Mouse (Mus musculus) CH12.LX (cell line): ENCODE results near the gene Lef1. TPM values are rescaled to one million over a fixed set of nuclear protein-coding genes. Genes with fewer than 3 reads are reported as not detected.

Source experiments
- DNase-seq: peaks from one replicate; pipeline ENCODE4 v3.0.0-alpha.2; 2013; ENCODE audit errors: extremely low read depth
- H3K27ac ChIP-seq: 2 replicates; pipeline ENCODE4 v1.5.1; 2012; ENCODE audit warnings: low read depth, mild to moderate bottlenecking, control low read depth, moderate library complexity; ENCODE audit not compliant: insufficient read depth
- H3K27me3 ChIP-seq: replicated peaks from 2 replicates; pipeline ENCODE3; 2012; ENCODE audit warnings: inconsistent platforms
- H3K36me3 ChIP-seq, 2 experiments: replicated peaks in 1 of 2; 2 replicates each; pipeline versions ENCODE3 to v1.6.1; 2012; ENCODE audit warnings: inconsistent platforms in 1 of 2, low read length in 1 of 2, mild to moderate bottlenecking in 1 of 2, mixed read lengths in 1 of 2, moderate library complexity in 1 of 2; ENCODE audit not compliant: control insufficient read depth in 1 of 2, insufficient read depth in 1 of 2
- H3K4me1 ChIP-seq, 2 experiments: 2 replicates each; pipeline ENCODE4 v1.6.1; 2012; ENCODE audit warnings: inconsistent platforms in 1 of 2, moderate library complexity in 1 of 2; ENCODE audit not compliant: insufficient read depth in 2 of 2, control insufficient read depth in 1 of 2
- H3K4me2 ChIP-seq: 2 replicates; pipeline ENCODE4 v1.6.1; 2012; ENCODE audit warnings: low read depth, mild to moderate bottlenecking, control low read depth; ENCODE audit not compliant: poor library complexity, insufficient read depth, severe bottlenecking
- H3K4me3 ChIP-seq, 3 experiments: fragments of 150-350 bp in 1 of 3; sonication (generic) in 1 of 3; replicated peaks in 1 of 3; 2 replicates each; pipeline versions ENCODE3 to v1.5.1; 2011 to 2012; ENCODE audit warnings: low read depth in 2 of 3, low read length in 2 of 3, mild to moderate bottlenecking in 2 of 3, moderate library complexity in 2 of 3, control low read depth in 1 of 3, improper control_type of control experiment in 1 of 3, inconsistent platforms in 1 of 3, mixed read lengths in 1 of 3; ENCODE audit not compliant: poor library complexity in 1 of 3
- H3K79me2 ChIP-seq: replicated peaks from 2 replicates; pipeline ENCODE4 v1.6.1; 2012; ENCODE audit warnings: mild to moderate bottlenecking, moderate library complexity; ENCODE audit not compliant: control insufficient read depth, poor library complexity, insufficient read depth, severe bottlenecking; ENCODE audit errors: extremely low read depth
- H3K9ac ChIP-seq: 2 replicates; pipeline ENCODE4 v1.6.1; 2012; ENCODE audit warnings: low read depth, mild to moderate bottlenecking, control low read depth, moderate library complexity; ENCODE audit not compliant: insufficient read depth
- H3K9me3 ChIP-seq: replicated peaks from 2 replicates; pipeline ENCODE3; 2012; ENCODE audit warnings: low read length, inconsistent platforms, mixed read lengths
- BHLHE40 ChIP-seq: IDR thresholded peaks from 2 replicates; pipeline ENCODE4 v1.6.1; 2011; ENCODE audit warnings: mild to moderate bottlenecking, low read depth, low read length, improper control_type of control experiment
- CHD2 ChIP-seq: IDR thresholded peaks from 2 replicates; pipeline ENCODE4 v1.6.1; 2011; ENCODE audit warnings: low read length, improper control_type of control experiment
- EP300 ChIP-seq: IDR thresholded peaks from 2 replicates; pipeline ENCODE4 v1.6.1; 2011; ENCODE audit warnings: low read length, improper control_type of control experiment
- ETS1 ChIP-seq: conservative IDR thresholded peaks from 2 replicates; pipeline ENCODE4 v1.6.1; 2012; ENCODE audit warnings: low read depth, mild to moderate bottlenecking, inconsistent platforms, low read length, improper control_type of control experiment, moderate library complexity
- IRF4 ChIP-seq: IDR thresholded peaks from 2 replicates; pipeline ENCODE4 v1.6.1; 2014; ENCODE audit warnings: low read depth, mild to moderate bottlenecking, inconsistent platforms, low read length, improper control_type of control experiment
- JUN ChIP-seq: IDR thresholded peaks from 2 replicates; pipeline ENCODE4 v1.6.1; 2011; ENCODE audit warnings: low read depth, mild to moderate bottlenecking, low read length, improper control_type of control experiment, moderate library complexity; ENCODE audit not compliant: insufficient read depth
- JUND ChIP-seq: conservative IDR thresholded peaks from 2 replicates; pipeline ENCODE4 v1.6.1; 2011; ENCODE audit warnings: low read depth, low read length, improper control_type of control experiment
- KAT2A ChIP-seq: IDR thresholded peaks from 2 replicates; pipeline ENCODE4 v1.6.1; 2012; ENCODE audit warnings: low read length, improper control_type of control experiment, inconsistent platforms; ENCODE audit not compliant: insufficient replicate concordance
- MXI1 ChIP-seq: IDR thresholded peaks from 2 replicates; pipeline ENCODE4 v1.6.1; 2011; ENCODE audit warnings: mild to moderate bottlenecking, low read depth, low read length, improper control_type of control experiment
- MYC ChIP-seq: IDR thresholded peaks from 2 replicates; pipeline ENCODE4 v1.6.1; 2011; ENCODE audit warnings: low read depth, mild to moderate bottlenecking, improper control_type of control experiment, low read length
- NELFE ChIP-seq: IDR thresholded peaks from 2 replicates; pipeline ENCODE4 v1.6.1; 2011; ENCODE audit warnings: low read depth, low read length, improper control_type of control experiment
- NRF1 ChIP-seq: IDR thresholded peaks from 2 replicates; pipeline ENCODE4 v1.6.1; 2014; ENCODE audit warnings: low read depth, mild to moderate bottlenecking, inconsistent platforms, low read length, improper control_type of control experiment, moderate library complexity
- POLR2A ChIP-seq: IDR thresholded peaks from 2 replicates; pipeline ENCODE4 v1.6.1; 2011; ENCODE audit warnings: low read depth, mild to moderate bottlenecking, improper control_type of control experiment, low read length
- TBP ChIP-seq: conservative IDR thresholded peaks from 2 replicates; pipeline ENCODE4 v1.6.1; 2011; ENCODE audit warnings: low read depth, low read length, improper control_type of control experiment
- TCF12 ChIP-seq: IDR thresholded peaks from 2 replicates; pipeline ENCODE4 v1.6.1; 2014; ENCODE audit warnings: low read depth, mild to moderate bottlenecking, inconsistent platforms, low read length, improper control_type of control experiment
- UBTF ChIP-seq: IDR thresholded peaks from 2 replicates; pipeline ENCODE4 v1.6.1; 2012; ENCODE audit warnings: low read depth, mild to moderate bottlenecking, inconsistent platforms, low read length, improper control_type of control experiment, moderate library complexity
- USF2 ChIP-seq: conservative IDR thresholded peaks from 2 replicates; pipeline ENCODE4 v1.6.1; 2011; ENCODE audit warnings: low read depth, low read length, improper control_type of control experiment
- ZKSCAN1 ChIP-seq: IDR thresholded peaks from 2 replicates; pipeline ENCODE4 v1.6.1; 2012; ENCODE audit warnings: low read depth, inconsistent platforms, low read length, improper control_type of control experiment, borderline replicate concordance
- ZMIZ1 ChIP-seq: IDR thresholded peaks from 2 replicates; pipeline ENCODE4 v1.6.1; 2012; ENCODE audit warnings: low read depth, mild to moderate bottlenecking, inconsistent platforms, low read length, improper control_type of control experiment
- ZNF384 ChIP-seq: IDR thresholded peaks from 2 replicates; pipeline ENCODE4 v1.6.1; 2012; ENCODE audit warnings: low read depth, low read length, improper control_type of control experiment, inconsistent platforms
- dilution Hi-C: fragments of 300-500 bp; cut with MboI; formaldehyde crosslinking; loops from 2 replicates; pipeline ENCODE4 v1.14.3; 2020; ENCODE audit warnings: low sequenced_read_pairs; ENCODE audit not compliant: extremely low pct_unique_long_range_greater_than_20kb, extremely low pct_ligation_motif_present
- in situ Hi-C: fragments of 300-500 bp; cut with MboI; formaldehyde crosslinking; loops from 3 replicates; pipeline ENCODE4 v1.14.3; 2019; ENCODE audit warnings: low sequenced_read_pairs, low pct_ligation_motif_present, low pct_unique_long_range_greater_than_20kb, mixed read lengths
- polyA plus RNA-seq: library from polyadenylated mRNA; unstranded; fragments of >175 nt; gene quantifications from 2 replicates; pipeline ENCODE4 v1.2.1, GENCODE M21; 2012; ENCODE audit warnings: low read depth; ENCODE audit not compliant: insufficient read length
- total RNA-seq, 2 experiments: library from RNA; depleted of rRNA; stranded (reverse); fragments of 300-350 nt in 1 of 2; fragments of >200 nt in 1 of 2; gene quantifications; 2 replicates each; pipeline ENCODE4 v1.2.3; 2012 to 2014

The Lef1 gene
- total and polyA plus RNA-seq, 3 experiments, result 1.8 to 14.5 (median 4.4) TPM

DNA sequence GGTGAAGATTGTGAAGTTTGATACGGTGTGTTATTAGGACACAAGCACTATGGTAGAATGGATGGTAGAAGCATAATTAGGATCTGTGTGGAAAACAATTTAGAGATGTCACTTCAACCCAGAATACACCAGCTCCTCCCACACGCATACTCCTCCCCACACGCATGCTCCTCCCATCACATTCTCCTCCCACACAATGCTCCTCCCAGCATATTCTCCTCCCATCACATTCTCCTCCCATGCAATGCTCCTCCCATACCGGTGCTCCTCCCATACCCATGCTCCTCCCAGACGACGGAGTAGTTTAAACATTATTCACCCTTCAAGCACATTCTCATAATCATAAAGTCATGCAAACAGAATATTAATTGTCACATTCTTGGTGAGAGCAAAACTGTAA is 26.5 kb upstream of the Lef1 start:
- dilution Hi-C loops (no loop called here), in situ Hi-C loops (no loop called here)
- Histone ChIP-seq H3K27me3 (no peaks in the 10 kb centered on the region), H3K4me1 (no peaks in the 10 kb centered on the region; a peak in 1 of 4 replicates), H3K4me3 (no peak overlapping the region), H3K9ac (no peak overlapping the region), H3K27ac (no peak overlapping the region), H3K79me2 (no peaks in the 10 kb centered on the region), H3K36me3 (no peaks in the 10 kb centered on the region), H3K9me3 (no peaks in the 10 kb centered on the region), H3K4me2 (no peak overlapping the region)
- TF ChIP-seq ZMIZ1 (no peak), USF2 (no peak), NRF1 (no peak), EP300 (no peak), MXI1 (no peak)
- DNase-seq, result peak; percentile 29

DNA sequence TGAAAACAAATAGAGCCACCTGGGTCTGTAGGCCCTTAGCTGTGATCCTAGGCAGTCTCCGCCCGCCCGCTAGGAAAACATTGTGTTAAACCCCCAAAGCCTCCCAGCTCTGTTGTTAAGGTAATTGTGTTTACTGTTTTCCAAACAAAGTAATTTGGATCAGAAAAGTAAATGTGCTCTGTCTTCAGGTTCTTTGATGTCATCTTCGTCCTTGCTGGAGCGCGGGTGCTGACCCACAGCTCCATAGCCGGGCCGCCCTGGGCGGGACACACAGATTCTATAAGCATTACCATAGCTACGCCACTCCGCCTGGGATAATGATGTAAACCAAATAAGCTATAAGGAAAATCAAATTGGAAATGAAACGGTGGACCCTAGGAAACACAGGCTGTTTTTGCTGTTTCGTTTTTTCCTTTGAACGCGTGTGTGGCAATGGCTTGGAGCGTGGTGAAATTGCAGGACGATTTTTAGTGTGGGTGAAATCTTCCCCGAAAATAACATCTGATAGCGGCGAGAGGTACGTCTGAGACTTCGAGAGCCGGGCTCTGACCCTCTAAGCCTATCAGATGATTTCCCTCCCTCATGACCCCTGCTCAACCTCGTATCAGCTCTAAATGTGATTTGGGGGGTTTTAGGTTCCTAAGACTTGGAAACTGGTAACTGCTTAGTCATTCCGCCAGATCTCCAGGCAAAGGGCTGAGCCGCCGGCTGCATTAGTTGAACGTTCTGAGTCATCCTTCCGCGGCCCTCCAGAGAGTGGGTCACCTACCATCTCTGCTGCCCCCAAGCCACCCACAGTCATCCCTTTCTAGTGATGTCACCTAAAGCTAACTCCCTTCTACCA is 25.3 kb upstream of the Lef1 start:
- in situ Hi-C loops (no loop called here), dilution Hi-C loops (no loop called here)
- no peaks in the 10 kb centered on the region for H3K36me3 ChIP-seq
- no peaks in the 10 kb centered on the region for H3K27me3 ChIP-seq
- DNase-seq, result no peak
- H3K9ac ChIP-seq, result no peak overlapping the region
- no peak for TF ChIP-seq POLR2A
- TF ChIP-seq ETS1, result no peak
- no peak for TF ChIP-seq NELFE
- no peak for TF ChIP-seq TBP
- no peak for TF ChIP-seq UBTF
- no peak for TF ChIP-seq USF2
- TF ChIP-seq ZKSCAN1, result no peak
- no peak for TF ChIP-seq ZNF384
- H3K27ac ChIP-seq, result no peak overlapping the region
- H3K9me3 ChIP-seq, result no peaks in the 10 kb centered on the region
- H3K4me1 ChIP-seq, result no peaks in the 10 kb centered on the region; a peak in 1 of 4 replicates
- H3K4me2 ChIP-seq, result no peak overlapping the region
- H3K79me2 ChIP-seq, result no peaks in the 10 kb centered on the region
- no peak overlapping the region for H3K4me3 ChIP-seq

DNA sequence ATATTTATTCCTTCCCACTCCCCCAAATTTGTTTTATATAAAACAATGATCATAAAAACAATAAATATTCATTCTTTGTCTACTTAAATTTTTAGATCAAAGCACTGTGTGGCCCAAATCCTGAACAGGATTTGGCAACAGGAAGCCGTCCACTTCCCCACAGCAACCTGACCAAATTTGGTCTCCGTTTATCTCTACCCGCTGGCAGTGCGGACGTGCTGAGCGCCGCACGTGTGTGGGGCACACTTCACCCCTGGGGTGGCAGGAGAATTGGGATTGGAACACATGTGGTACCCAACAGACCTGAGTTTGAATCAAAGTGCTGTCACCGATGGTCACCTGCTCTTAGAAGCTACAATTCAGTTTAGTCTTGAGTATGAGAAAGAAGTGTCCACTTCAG is 24.3 kb upstream of the Lef1 start:
- H3K4me3 ChIP-seq, result no peak overlapping the region
- no peak overlapping the region for H3K9ac ChIP-seq
- no peak for DNase-seq
- no peaks in the 10 kb centered on the region for H3K36me3 ChIP-seq
- H3K79me2 ChIP-seq, result no peaks in the 10 kb centered on the region
- TF ChIP-seq KAT2A, result no peak
- TF ChIP-seq MYC, result no peak
- no peak for TF ChIP-seq CHD2
- TF ChIP-seq BHLHE40, result no peak
- no peak for TF ChIP-seq POLR2A
- TF ChIP-seq TBP, result no peak
- no peak for TF ChIP-seq JUND
- TF ChIP-seq IRF4, result no peak
- TF ChIP-seq TCF12, result no peak
- no peak for TF ChIP-seq ETS1
- TF ChIP-seq JUN, result no peak
- in situ Hi-C loops, result no loop called here
- H3K9me3 ChIP-seq, result no peaks in the 10 kb centered on the region
- H3K4me1 ChIP-seq, result no peaks in the 10 kb centered on the region; a peak in 1 of 4 replicates
- H3K27ac ChIP-seq, result no peak overlapping the region
- no peaks in the 10 kb centered on the region for H3K27me3 ChIP-seq
- no peak overlapping the region for H3K4me2 ChIP-seq
- dilution Hi-C loops, result no loop called here
